In the genomic region with DNA sequence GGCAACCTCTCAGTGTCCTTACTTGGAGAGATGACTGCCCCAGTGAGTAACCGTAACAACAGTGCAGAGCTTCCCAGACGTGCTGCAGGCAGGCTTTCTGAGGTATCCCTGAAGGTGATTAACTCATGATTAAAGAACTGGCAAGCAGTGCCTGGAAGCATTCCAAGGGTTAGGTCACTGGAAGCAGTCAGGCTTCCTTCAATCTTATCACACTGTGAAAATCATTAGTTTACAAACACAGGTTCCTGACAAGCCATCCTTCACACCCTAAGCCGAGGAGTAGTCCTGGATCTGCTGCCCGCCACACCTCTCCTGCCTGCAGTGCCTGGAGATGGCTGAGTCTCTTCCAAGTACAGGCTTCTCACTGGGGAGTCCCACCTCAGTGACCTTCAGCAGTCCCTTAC, we compare ENCODE assay signal across 13 mouse cellular contexts.
A peak's percentile ranks its signal among the peaks of the same experiment; 100 is the strongest.
DNase-seq lines count a peak whose midpoint lies in the region; ATAC-seq and TF ChIP-seq lines count a peak whose summit lies in the region.
"Had no signal": no experiment of that assay in that cellular context is flagged by ENCODE, and none has a peak within 500 bp of the region (broad histone marks: within the 10 kb centered on the region; RNA-seq: fewer than 3 reads in every experiment).

No protein-coding gene starts in this region.

- peak overlapping the region; percentile 40 for H3K27ac ChIP-seq in heart, embryonic 13.5 days (replicated peaks)
- H3K27ac ChIP-seq in stomach, embryonic 14.5 days (ENCODE audit: low read length): no peak overlapping the region
- no peak overlapping the region for H3K27ac ChIP-seq in kidney, adult 2 months (ENCODE audit: insufficient read depth, low read depth, low read length)
- H3K27ac ChIP-seq: liver, embryonic 13.5 days; neural tube, embryonic 13.5 days had no signal

- peaks cover 9% of the 10 kb centered on the region; the same call in 1 of the 2 replicates for H3K36me3 ChIP-seq in heart, embryonic 13.5 days
- H3K36me3 ChIP-seq in stomach, embryonic 14.5 days (ENCODE audit: control insufficient read depth, insufficient read depth, low read length): no peaks in the 10 kb centered on the region
- H3K36me3 ChIP-seq in kidney, adult 2 months (ENCODE audit: control insufficient read depth, insufficient read depth, low read length): no peaks in the 10 kb centered on the region
- H3K36me3 ChIP-seq: G1E; liver, embryonic 13.5 days; neural tube, embryonic 13.5 days had no signal

- H3K27me3 ChIP-seq in heart, embryonic 13.5 days (replicated peaks): no peaks in the 10 kb centered on the region
- no peaks in the 10 kb centered on the region for H3K27me3 ChIP-seq in stomach, embryonic 14.5 days (ENCODE audit: control insufficient read depth, insufficient read depth, low read length)
- H3K27me3 ChIP-seq in kidney, adult 2 months (replicated peaks; ENCODE audit: control insufficient read depth, insufficient read depth, low read length): no peaks in the 10 kb centered on the region; the same call in 1 of the 2 replicates
- H3K27me3 ChIP-seq: liver, embryonic 13.5 days; neural tube, embryonic 13.5 days had no signal

- TF ChIP-seq POLR2A in kidney, adult 2 months (IDR thresholded peaks at IDR 0.05; ENCODE audit: low read depth, low read length): no peak

- ATAC-seq in heart, embryonic 13.5 days (ENCODE audit: extremely low read depth, insufficient number of reproducible peaks, low FRiP score, low TSS enrichment): peak; percentile 44; the same call in 1 of the 2 replicates
- peak; percentile 51 for ATAC-seq in stomach, embryonic 14.5 days (ENCODE audit: insufficient number of reproducible peaks, insufficient read depth, low FRiP score, low read depth)

- peaks cover 38% of the 10 kb centered on the region for H3K4me1 ChIP-seq in heart, embryonic 13.5 days
- no peaks in the 10 kb centered on the region for H3K4me1 ChIP-seq in stomach, embryonic 14.5 days (ENCODE audit: control insufficient read depth, insufficient read depth, low read length)
- no peaks in the 10 kb centered on the region for H3K4me1 ChIP-seq in kidney, adult 2 months (ENCODE audit: control insufficient read depth, insufficient read depth, low read length)

- TF ChIP-seq CTCF in kidney, adult 2 months (conservative IDR thresholded peaks at IDR 0.05; ENCODE audit: insufficient read depth, insufficient read length, low read depth, low read length): no peak

- H3K9ac ChIP-seq in heart, embryonic 13.5 days: no peak overlapping the region
- no peak overlapping the region for H3K9ac ChIP-seq in stomach, embryonic 14.5 days (replicated peaks; ENCODE audit: low read depth, low read length)
- H3K9ac ChIP-seq: liver, embryonic 13.5 days; neural tube, embryonic 13.5 days had no signal

- WGBS in heart, embryonic 13.5 days: 13% methylated on average over 4 of the region's 4 CpGs
- 22% methylated on average over 4 of the region's 4 CpGs for WGBS in stomach, embryonic 14.5 days
- WGBS in kidney, adult 2 months: 30% methylated on average over 4 of the region's 4 CpGs

- H3K9me3 ChIP-seq in heart, embryonic 13.5 days: no peaks in the 10 kb centered on the region
- H3K9me3 ChIP-seq in stomach, embryonic 14.5 days (ENCODE audit: control insufficient read depth, low read depth, low read length): no peaks in the 10 kb centered on the region
- H3K9me3 ChIP-seq: liver, embryonic 13.5 days; neural tube, embryonic 13.5 days had no signal

- H3K4me3 ChIP-seq in heart, embryonic 13.5 days: no peak overlapping the region
- H3K4me3 ChIP-seq in stomach, embryonic 14.5 days (ENCODE audit: low read depth, low read length): no peak overlapping the region
- H3K4me3 ChIP-seq in kidney, adult 2 months (ENCODE audit: insufficient read depth, low read depth, low read length): no peak overlapping the region
- H3K4me3 ChIP-seq: liver, embryonic 13.5 days; neural tube, embryonic 13.5 days had no signal

- peak; percentile 7 for DNase-seq in kidney, postnatal 36 days
- DNase-seq in kidney, postnatal 25 days: no peak
- DNase-seq in adrenal gland, postnatal 25 days: peak; percentile 12
- DNase-seq in right cerebral cortex, postnatal 36 days (ENCODE audit: low spot score in 2 of 2): no peak
- no peak for DNase-seq in kidney, postnatal 10 days
- no peak for DNase-seq in kidney, adult 2 months
- DNase-seq: layer of hippocampus, adult 9-11 months; liver, embryonic 13.5 days; spleen, adult 18-20 months had no signal

- 0 out of 2 replicates have a peak overlapping the region, but pooled peaks have one; percentile 11 for H3K4me2 ChIP-seq in heart, embryonic 13.5 days
- H3K4me2 ChIP-seq in stomach, embryonic 14.5 days (replicated peaks; ENCODE audit: low read depth, low read length): no peak overlapping the region
- H3K4me2 ChIP-seq: liver, embryonic 13.5 days; neural tube, embryonic 13.5 days had no signal

Comparison
In these comparisons a context has a peak if more than half of its experiments do, and no peak if none do; other contexts are left out.
1. DNase-seq: peak in kidney, postnatal 36 days (2 of 2) and adrenal gland, postnatal 25 days (single experiment); none in kidney, postnatal 25 days (0 of 2), right cerebral cortex, postnatal 36 days (0 of 2), kidney, postnatal 10 days (single experiment) and kidney, adult 2 months (single experiment).